Mouse (Mus musculus): Measurements from ENCODE around the gene Slc25a26. TPM values are rescaled to one million over a fixed set of nuclear protein-coding genes. Genes with fewer than 3 reads are reported as not detected.
A peak's percentile ranks its signal among the peaks of the same experiment; 100 is the strongest.

The Slc25a26 gene
- polyA plus RNA-seq, 1 experiment from 2014 or later: 11.3 TPM

DNA sequence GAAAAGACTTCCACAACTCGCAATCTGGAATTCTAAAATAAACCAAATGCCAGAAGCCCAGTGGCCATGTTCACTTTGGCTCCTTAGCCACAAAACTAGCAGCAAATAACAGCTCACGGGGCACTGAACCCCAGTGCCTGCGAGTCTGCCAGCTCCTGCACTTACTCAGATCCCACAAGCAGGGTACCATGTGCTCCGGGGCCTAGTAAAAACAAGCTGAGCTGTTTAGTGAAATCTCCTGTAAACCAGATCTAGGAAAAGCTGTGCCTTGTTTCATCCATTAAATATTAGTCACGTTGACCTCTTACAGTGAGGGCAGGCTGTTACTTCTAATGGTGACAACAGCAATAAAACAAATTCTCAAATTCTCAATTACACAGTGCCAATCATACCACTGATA is 118.5 kb downstream of the Slc25a26 start:
- H3K4me1 ChIP-seq: peaks cover 30% of the 10 kb centered on the region; the same call in 1 of the 2 replicates
- H3K27ac ChIP-seq: no peak overlapping the region
- no peaks in the 10 kb centered on the region for H3K27me3 ChIP-seq (ENCODE audit: insufficient read depth, poor library complexity, severe bottlenecking)
- no peaks in the 10 kb centered on the region for H3K9me3 ChIP-seq
- peaks cover 73% of the 10 kb centered on the region for H3K36me3 ChIP-seq
- WGBS: 79% methylated on average over 5 of the region's 5 CpGs
- H3K4me3 ChIP-seq: no peak overlapping the region
- DNase-seq (ENCODE audit: low spot score): no peak

- H3K9me3 ChIP-seq: no peaks in the 10 kb centered on the region
- WGBS: 81% methylated on average over 6 of the region's 6 CpGs
- peak overlapping the region; percentile 42 for H3K27ac ChIP-seq
- DNase-seq (ENCODE audit: low spot score): no peak
- no peaks in the 10 kb centered on the region for H3K27me3 ChIP-seq (ENCODE audit: insufficient read depth, poor library complexity, severe bottlenecking)
- no peak overlapping the region for H3K4me3 ChIP-seq
- H3K4me1 ChIP-seq: peaks cover 23% of the 10 kb centered on the region; the same call in 1 of the 2 replicates
- H3K36me3 ChIP-seq: peaks cover 78% of the 10 kb centered on the region
These were observed 120.2 kb downstream of the Slc25a26 start for GRCm38 (mm10) chr6:94620287-94620686.

- Histone ChIP-seq H3K36me3 (peaks cover 75% of the 10 kb centered on the region), H3K27me3 (ENCODE audit: insufficient read depth, poor library complexity, severe bottlenecking) (no peaks in the 10 kb centered on the region), H3K9me3 (no peaks in the 10 kb centered on the region), H3K27ac (peak overlapping the region; percentile 42; the same call in 1 of the 2 replicates), H3K4me3 (no peak overlapping the region), H3K4me1 (peaks cover 23% of the 10 kb centered on the region; the same call in 1 of the 2 replicates)
- 73% methylated on average over 9 of the region's 9 CpGs for WGBS
- DNase-seq (ENCODE audit: low spot score): no peak
These were observed 120.7 kb downstream of the Slc25a26 start for GRCm38 (mm10) chr6:94620801-94621301.

- Histone ChIP-seq H3K27me3 (ENCODE audit: insufficient read depth, poor library complexity, severe bottlenecking) (peaks cover 6% of the 10 kb centered on the region; the same call in 1 of the 2 replicates), H3K9me3 (no peaks in the 10 kb centered on the region), H3K4me3 (no peak overlapping the region), H3K27ac (no peak overlapping the region), H3K4me1 (peaks cover 30% of the 10 kb centered on the region), H3K36me3 (peaks cover 72% of the 10 kb centered on the region)
- DNase-seq (ENCODE audit: low spot score): no peak
- 73% methylated on average over 4 of the region's 4 CpGs for WGBS
These were observed 122.9 kb downstream of the Slc25a26 start for GRCm38 (mm10) chr6:94622983-94623382.

- peaks cover 20% of the 10 kb centered on the region for H3K4me1 ChIP-seq
- H3K36me3 ChIP-seq: peaks cover 61% of the 10 kb centered on the region
- no peak overlapping the region for H3K27ac ChIP-seq
- no peak overlapping the region for H3K4me3 ChIP-seq
- peaks cover 6% of the 10 kb centered on the region; the same call in 1 of the 2 replicates for H3K27me3 ChIP-seq (ENCODE audit: insufficient read depth, poor library complexity, severe bottlenecking)
- H3K9me3 ChIP-seq: no peaks in the 10 kb centered on the region
- WGBS: 85% methylated on average over 5 of the region's 5 CpGs
- DNase-seq (ENCODE audit: low spot score): no peak
These were observed 124.4 kb downstream of the Slc25a26 start for GRCm38 (mm10) chr6:94624543-94624942.

GRCm38 (mm10) chr6:94625896-94626295 is 125.8 kb downstream of the Slc25a26 start:
- H3K4me3 ChIP-seq: no peak overlapping the region
- peaks cover 55% of the 10 kb centered on the region for H3K36me3 ChIP-seq
- DNase-seq (ENCODE audit: low spot score): no peak
- H3K27me3 ChIP-seq (ENCODE audit: insufficient read depth, poor library complexity, severe bottlenecking): peaks cover 6% of the 10 kb centered on the region; the same call in 1 of the 2 replicates
- H3K4me1 ChIP-seq: peaks cover 10% of the 10 kb centered on the region
- no peaks in the 10 kb centered on the region for H3K9me3 ChIP-seq
- WGBS: 55% methylated on average over 5 of the region's 5 CpGs
- H3K27ac ChIP-seq: no peak overlapping the region

DNA sequence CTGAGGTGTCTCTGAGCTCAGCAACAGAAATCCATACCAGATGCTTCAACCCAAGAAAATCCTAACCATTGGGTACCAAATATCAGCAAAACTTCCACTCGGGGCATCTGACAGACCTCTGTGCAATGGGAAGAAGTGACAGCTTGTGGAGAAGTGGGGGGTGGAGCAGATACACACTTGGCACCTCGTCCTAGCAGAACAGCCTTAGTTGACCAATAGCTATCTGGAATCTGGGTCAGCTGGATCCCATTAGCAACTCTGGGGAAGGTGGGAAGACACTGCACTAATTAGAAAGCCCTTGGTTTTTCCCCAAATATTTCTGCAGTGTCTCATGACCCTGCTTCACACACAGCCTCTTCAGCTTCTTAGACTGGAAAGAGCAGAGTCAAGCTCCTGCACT is 126.7 kb downstream of the Slc25a26 start:
- no peak overlapping the region for H3K27ac ChIP-seq
- peaks cover 18% of the 10 kb centered on the region for H3K4me1 ChIP-seq
- no peak for DNase-seq (ENCODE audit: low spot score)
- H3K27me3 ChIP-seq (ENCODE audit: insufficient read depth, poor library complexity, severe bottlenecking): peaks cover 6% of the 10 kb centered on the region; the same call in 1 of the 2 replicates
- H3K4me3 ChIP-seq: no peak overlapping the region
- no peaks in the 10 kb centered on the region for H3K9me3 ChIP-seq
- H3K36me3 ChIP-seq: peaks cover 49% of the 10 kb centered on the region
- 49% methylated on average over 2 of the region's 2 CpGs for WGBS

- DNase-seq (ENCODE audit: low spot score): no peak
- H3K4me3 ChIP-seq: no peak overlapping the region
- peak overlapping the region; percentile 5; the same call in 1 of the 2 replicates for H3K27ac ChIP-seq
- peaks cover 6% of the 10 kb centered on the region; the same call in 1 of the 2 replicates for H3K27me3 ChIP-seq (ENCODE audit: insufficient read depth, poor library complexity, severe bottlenecking)
- WGBS: 66% methylated on average over 15 of the region's 15 CpGs
- peaks cover 39% of the 10 kb centered on the region for H3K36me3 ChIP-seq
- no peaks in the 10 kb centered on the region for H3K9me3 ChIP-seq
- H3K4me1 ChIP-seq: peaks cover 22% of the 10 kb centered on the region
These were observed 127.8 kb downstream of the Slc25a26 start for GRCm38 (mm10) chr6:94627714-94628595.

- Histone ChIP-seq H3K27me3 (ENCODE audit: insufficient read depth, poor library complexity, severe bottlenecking) (peaks cover 6% of the 10 kb centered on the region; the same call in 1 of the 2 replicates), H3K36me3 (peaks cover 34% of the 10 kb centered on the region)
- no peak for DNase-seq (ENCODE audit: low spot score)
These were observed 128.7 kb downstream of the Slc25a26 start for GRCm38 (mm10) chr6:94628787-94629186.

GRCm38 (mm10) chr6:94631051-94631778 is 131.1 kb downstream of the Slc25a26 start:
- H3K9me3 ChIP-seq: no peaks in the 10 kb centered on the region
- peaks cover 5% of the 10 kb centered on the region; the same call in 1 of the 2 replicates for H3K27me3 ChIP-seq (ENCODE audit: insufficient read depth, poor library complexity, severe bottlenecking)
- H3K36me3 ChIP-seq: peaks cover 14% of the 10 kb centered on the region; the same call in 1 of the 2 replicates
- peaks cover 26% of the 10 kb centered on the region for H3K4me1 ChIP-seq
- no peak overlapping the region for H3K27ac ChIP-seq
- no peak for DNase-seq (ENCODE audit: low spot score)
- 71% methylated on average over 7 of the region's 7 CpGs for WGBS
- no peak overlapping the region for H3K4me3 ChIP-seq

More at GRCm38 (mm10) chr6:94628787-94629186, 128.7 kb downstream of the Slc25a26 start:
- H3K4me3 ChIP-seq: no peak overlapping the region
- peaks cover 22% of the 10 kb centered on the region for H3K4me1 ChIP-seq
- WGBS: 77% methylated on average over 6 of the region's 6 CpGs
- H3K27ac ChIP-seq: no peak overlapping the region
- H3K9me3 ChIP-seq: no peaks in the 10 kb centered on the region

DNA sequence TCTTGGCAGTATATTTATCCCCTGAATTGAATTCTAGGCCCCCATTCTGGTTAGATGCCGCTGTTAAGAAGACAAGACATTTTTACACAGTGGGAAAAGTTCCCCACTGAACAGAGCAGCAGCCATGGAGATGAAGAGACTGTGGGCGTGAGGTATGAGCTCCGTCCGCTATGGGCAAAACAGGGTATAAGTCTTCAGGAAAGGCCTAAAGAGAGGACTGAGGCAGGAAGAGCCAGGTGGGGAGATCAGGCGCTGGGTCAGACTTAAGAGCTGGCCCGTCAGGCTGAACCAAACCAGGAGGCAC is 131.6 kb downstream of the Slc25a26 start:
- Histone ChIP-seq H3K36me3 (peaks cover 9% of the 10 kb centered on the region; the same call in 1 of the 2 replicates), H3K27me3 (ENCODE audit: insufficient read depth, poor library complexity, severe bottlenecking) (no peaks in the 10 kb centered on the region; the same call in 1 of the 2 replicates), H3K4me1 (peaks cover 24% of the 10 kb centered on the region), H3K9me3 (no peaks in the 10 kb centered on the region), H3K27ac (no peak overlapping the region), H3K4me3 (no peak overlapping the region)
- WGBS: 87% methylated on average over 6 of the region's 6 CpGs
- no peak for DNase-seq (ENCODE audit: low spot score)

DNA sequence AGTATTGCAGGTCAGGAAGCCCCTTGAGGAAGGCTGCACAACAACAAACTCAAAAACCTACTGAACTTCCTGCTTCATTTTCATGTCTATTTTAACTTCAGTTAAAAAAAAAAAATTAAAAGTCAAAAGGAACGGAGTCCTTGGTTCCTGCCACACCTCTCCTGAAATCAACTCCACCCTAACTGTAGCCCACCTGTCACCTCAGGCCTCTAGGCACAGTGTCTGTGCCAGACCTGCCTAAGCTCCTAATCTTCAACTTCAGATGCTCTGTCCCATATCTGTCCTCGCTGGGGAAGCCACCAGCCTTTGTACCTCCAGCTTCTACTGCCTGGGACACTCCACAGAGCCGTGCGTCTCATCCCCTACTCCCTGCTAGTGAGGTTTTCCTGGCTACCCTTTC is 134.1 kb downstream of the Slc25a26 start:
- H3K4me1 ChIP-seq: peaks cover 40% of the 10 kb centered on the region
- H3K9me3 ChIP-seq: no peaks in the 10 kb centered on the region
- H3K36me3 ChIP-seq: peaks cover 4% of the 10 kb centered on the region; the same call in 1 of the 2 replicates
- DNase-seq (ENCODE audit: low spot score): no peak
- no peak overlapping the region for H3K27ac ChIP-seq
- no peak overlapping the region for H3K4me3 ChIP-seq
- H3K27me3 ChIP-seq (ENCODE audit: insufficient read depth, poor library complexity, severe bottlenecking): no peaks in the 10 kb centered on the region
- 69% methylated on average over 4 of the region's 4 CpGs for WGBS
